Mouse (Mus musculus): Measurements from ENCODE around the gene Mcemp1.

DNA sequence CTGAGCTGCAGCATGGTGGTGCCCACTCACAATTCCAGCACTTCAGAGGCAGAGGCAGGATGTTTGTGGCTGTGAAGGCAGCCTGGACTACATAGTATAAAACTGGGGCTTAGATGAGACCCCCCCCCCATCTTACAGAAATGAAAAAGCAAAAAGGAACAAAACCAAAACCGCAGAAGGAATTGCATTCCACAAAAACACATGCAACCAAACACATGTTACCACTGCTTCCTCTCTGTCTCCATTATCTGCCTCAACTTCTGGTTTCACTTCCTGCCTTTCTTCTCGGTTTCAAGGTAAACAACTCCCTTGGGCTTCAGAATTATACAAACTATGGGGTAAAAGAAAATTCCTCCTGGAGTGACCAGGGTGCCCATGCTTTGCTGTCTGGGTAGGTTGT lies 46.1 kb downstream of the Mcemp1 start:
- TF ChIP-seq CTCF (conservative IDR thresholded peaks at IDR 0.05; ENCODE audit: low read length) = no peak
- TF ChIP-seq POU5F1 (IDR thresholded peaks at IDR 0.05; ENCODE audit: borderline replicate concordance, low read length) = no peak

Data from E14TG2a.4 (cell line).